17 mouse cellular contexts compared by ENCODE assay signal in the genomic region with DNA sequence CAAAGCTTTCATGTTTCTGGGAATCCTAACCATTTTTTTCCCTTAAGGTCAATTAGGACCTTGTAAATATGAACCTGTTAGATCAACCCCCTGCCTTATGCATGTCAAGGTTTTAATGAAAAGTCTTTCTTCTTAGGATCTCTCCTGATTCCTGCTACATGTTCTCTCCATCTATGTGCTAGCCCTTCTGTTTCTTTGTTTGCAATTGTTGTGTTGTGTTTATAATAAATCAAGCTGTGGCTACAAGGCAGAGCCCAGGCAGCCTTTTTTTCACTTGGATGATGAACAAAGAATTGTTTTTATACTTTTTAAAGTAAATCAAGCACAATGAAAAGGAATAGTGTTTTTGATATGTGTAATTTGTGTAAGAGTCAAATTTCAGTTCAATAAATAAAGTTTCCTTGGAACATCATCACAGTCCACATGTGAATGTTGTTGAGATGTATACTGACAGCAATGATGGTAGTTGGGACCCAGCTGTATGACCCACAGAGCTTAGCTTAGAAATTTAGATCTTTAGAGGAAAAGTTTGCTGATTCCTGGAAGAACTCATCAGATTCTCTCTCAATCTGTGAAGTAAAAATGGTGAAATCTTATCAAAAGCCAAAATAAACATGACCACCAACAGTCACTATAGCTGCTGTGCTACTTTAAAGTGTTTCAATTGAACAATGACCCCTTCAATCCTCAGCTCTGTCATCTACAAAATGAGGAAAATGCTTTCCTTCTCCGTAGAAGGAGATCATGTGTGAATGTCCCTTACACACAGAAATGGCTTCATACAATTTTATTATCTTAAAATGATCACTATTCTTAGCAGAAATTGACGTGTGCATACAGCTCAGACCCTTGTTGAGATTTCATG.
"Had no signal": no experiment of that assay in that cellular context is flagged by ENCODE, and none has a peak within 500 bp of the region (broad histone marks: within the 10 kb centered on the region; RNA-seq: fewer than 3 reads in every experiment).

No protein-coding gene starts in this region.

- H3K27me3 ChIP-seq: liver, embryonic 13.5 days; liver, embryonic 15.5 days; megakaryocyte, embryonic 14.5 days; midbrain, embryonic 13.5 days; midbrain, embryonic 15.5 days; neural tube, embryonic 12.5 days; stomach, embryonic 15.5 days had no signal

- H3K4me3 ChIP-seq: liver, embryonic 13.5 days; liver, embryonic 15.5 days; megakaryocyte, embryonic 14.5 days; midbrain, embryonic 13.5 days; midbrain, embryonic 15.5 days; neural tube, embryonic 12.5 days; stomach, embryonic 15.5 days had no signal

- H3K27ac ChIP-seq: liver, embryonic 13.5 days; liver, embryonic 15.5 days; macrophage; midbrain, embryonic 13.5 days; midbrain, embryonic 15.5 days; neural tube, embryonic 12.5 days; stomach, embryonic 15.5 days; stomach, postnatal 0 days had no signal

- H3K9ac ChIP-seq: liver, embryonic 13.5 days; liver, embryonic 15.5 days; liver, postnatal 0 days; midbrain, embryonic 13.5 days; midbrain, embryonic 15.5 days; neural tube, embryonic 12.5 days; stomach, embryonic 15.5 days had no signal

- H3K9me3 ChIP-seq: liver, embryonic 13.5 days; liver, embryonic 15.5 days; midbrain, embryonic 13.5 days; midbrain, embryonic 15.5 days; neural tube, embryonic 12.5 days; stomach, embryonic 15.5 days had no signal

- DNase-seq: liver, embryonic 13.5 days; liver, postnatal 0 days; lung, postnatal 36 days; right cerebral cortex, postnatal 14 days; thymus, adult 2 months; thymus, postnatal 25 days; thymus, postnatal 4 days had no signal

- H3K4me1 ChIP-seq: liver, embryonic 13.5 days; liver, embryonic 15.5 days; megakaryocyte, embryonic 14.5 days; midbrain, embryonic 13.5 days; midbrain, embryonic 15.5 days; neural tube, embryonic 12.5 days; stomach, embryonic 15.5 days had no signal

- H3K36me3 ChIP-seq: liver, embryonic 13.5 days; liver, embryonic 15.5 days; midbrain, embryonic 13.5 days; midbrain, embryonic 15.5 days; neural tube, embryonic 12.5 days; stomach, embryonic 15.5 days had no signal

- H3K4me2 ChIP-seq: liver, embryonic 11.5 days; liver, embryonic 13.5 days; liver, embryonic 15.5 days; midbrain, embryonic 11.5 days; midbrain, embryonic 13.5 days; midbrain, embryonic 15.5 days; neural tube, embryonic 12.5 days; stomach, embryonic 15.5 days had no signal

- ATAC-seq: liver, postnatal 0 days; midbrain, embryonic 13.5 days; midbrain, embryonic 15.5 days had no signal
